Mouse (Mus musculus) urinary bladder, adult 18-20 months (tissue): Measurements from ENCODE around the gene Tspan18.

Experiments used
- DNase-seq, 2 experiments: peaks; one replicate each; pipeline ENCODE4 v3.0.0; 2022; ENCODE audit warnings: low spot score in 2 of 2, mixed read lengths in 2 of 2

Tspan18 gene

DNA sequence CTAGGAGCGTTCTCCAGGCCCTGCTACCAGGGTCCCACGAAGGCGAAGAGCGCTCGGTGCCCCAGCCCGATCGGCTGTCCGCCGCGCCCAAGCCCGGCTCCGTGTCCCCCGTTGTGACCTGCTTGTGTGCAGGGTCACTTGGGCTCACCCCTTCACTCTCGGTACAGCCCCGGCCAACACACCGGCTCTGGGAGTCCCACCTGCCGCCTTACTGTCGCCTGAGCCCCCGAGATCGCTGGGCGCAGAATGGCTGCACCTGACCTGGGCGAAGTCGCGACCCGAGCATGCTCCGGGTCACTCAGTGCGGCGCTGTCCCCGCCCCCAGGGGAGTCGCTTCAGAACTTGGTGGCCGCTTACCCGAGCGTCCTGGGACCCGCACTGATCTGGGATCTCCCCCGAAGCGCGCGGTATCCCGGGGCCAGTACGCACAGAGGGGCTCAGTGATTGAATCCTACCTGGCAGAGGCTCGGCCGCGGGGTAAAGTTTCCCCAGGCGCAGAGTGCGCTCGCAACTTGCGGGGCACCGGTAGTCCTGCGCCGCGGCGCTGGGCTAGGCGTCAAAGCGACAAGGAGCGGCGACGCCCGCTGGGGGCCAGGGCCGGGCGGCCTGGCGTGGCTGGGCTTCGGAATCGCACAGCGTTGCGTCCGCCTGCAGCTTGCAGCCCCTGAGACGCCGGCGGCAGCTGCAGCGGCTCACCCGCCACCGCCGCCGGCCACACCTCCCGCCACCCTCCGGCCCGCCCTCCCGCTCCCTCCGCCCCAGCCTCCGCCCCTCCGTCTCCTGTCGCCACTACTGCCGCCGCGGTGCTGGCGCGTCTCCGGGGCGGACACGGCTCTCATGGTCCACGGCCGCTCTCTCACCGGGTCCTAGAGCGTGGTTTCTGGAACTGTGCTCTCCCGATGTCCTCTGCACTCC lies at the start of gene Tspan18:
Gene Tspan18, minus strand, starts transcription at position 689 of the 915 bp plus-strand sequence.
- DNase-seq: peak; percentile 57 to 59

DNA sequence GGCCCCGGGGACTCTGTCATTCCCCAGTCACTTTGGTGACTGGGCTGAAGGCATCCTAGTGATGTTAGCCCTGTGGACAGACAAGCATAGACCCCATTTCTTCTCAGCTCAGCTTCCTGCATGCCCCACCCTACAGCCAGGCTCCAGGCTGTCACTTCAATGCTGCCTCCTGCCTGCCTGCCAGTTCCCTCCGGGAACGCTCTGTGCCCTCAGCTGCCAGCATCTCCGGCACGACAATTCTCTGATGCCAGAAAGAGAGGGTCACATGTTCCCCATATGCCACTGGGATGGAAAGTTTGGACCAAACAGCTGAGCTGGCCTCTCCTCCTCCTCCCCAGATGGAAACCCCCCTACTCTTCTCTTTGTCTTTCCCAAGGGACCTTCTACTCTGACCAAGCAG lies 49.5 kb upstream of the Tspan18 start:
- DNase-seq: no peak

DNA sequence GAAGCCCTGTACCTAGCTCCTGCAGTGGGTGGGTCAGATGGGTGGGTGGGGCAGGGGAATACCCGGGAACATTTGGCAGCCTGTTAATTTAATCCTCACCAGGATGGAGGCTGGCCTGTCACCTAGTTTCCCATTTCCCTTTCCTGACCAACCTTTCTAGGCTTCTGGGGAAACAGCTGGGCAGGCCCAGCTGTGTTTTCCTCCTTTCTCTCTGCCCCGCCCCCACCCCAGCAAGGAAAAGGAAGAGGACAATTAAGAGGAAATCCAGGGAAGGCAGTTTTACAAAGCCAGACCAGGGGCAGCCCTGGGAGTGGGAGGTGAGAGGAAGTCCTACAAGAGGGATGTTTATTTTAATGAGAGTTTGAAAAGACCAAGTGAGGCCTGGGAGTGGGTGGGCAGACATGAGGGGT lies 46.4 kb upstream of the Tspan18 start:
- DNase-seq: no peak

DNA sequence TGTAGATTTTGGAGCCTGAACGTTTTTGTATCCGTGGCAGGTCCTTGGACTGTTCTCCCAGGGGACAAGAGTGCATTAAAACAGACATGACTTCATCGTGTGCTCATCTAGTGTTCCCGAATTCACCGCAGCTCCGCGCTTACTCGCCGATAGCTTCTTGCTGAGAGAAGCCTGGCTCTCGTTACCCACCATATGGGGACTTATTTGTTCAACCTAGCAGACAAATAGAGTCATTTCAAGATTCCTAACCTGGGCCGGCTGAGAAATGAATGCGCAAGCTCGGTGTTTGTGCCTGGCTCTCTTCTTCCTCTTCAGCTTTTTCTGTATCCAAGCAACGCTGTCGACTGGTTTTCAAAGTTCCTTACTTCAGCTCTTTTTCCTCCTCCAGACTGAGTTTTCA lies 43.5 kb upstream of the Tspan18 start:
- no peak for DNase-seq

DNA sequence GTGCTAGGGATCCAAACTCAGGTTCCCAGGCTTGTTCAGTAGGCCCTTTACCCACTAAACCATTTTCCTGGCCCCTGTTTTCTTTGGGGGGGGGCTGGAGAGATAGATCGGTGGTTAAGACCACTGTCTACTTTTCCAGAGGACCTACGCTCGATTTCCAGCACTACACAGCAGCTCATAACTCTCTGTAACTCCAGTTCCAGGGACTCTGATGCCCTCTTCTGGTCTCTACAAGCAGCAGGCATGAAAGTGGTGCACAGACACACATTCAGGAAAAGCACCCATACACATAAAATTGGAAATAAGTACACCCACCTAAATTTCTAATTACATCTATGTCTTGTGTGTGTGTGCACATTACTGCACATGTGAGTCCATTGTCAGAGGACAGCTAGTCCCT lies 42.9 kb upstream of the Tspan18 start:
- DNase-seq: no peak

DNA sequence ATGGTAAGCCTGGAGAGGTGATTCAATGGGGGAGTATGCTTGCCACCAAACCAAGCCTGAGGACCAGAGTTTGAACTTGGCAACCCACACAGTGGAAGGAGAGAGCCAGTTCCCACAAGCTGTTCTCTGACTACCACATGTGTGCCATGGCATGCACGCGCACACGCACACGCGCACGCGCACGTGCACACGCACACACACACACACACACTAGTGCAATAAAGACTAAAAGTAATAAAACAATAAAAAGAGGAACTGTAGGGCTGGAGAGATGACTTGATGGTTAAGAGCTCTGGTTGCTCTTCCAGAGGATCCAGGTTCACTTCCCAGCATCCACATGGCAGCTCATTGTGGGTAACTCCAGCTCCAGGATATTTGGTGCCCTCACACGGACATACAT lies 38.6 kb upstream of the Tspan18 start:
- no peak for DNase-seq

DNA sequence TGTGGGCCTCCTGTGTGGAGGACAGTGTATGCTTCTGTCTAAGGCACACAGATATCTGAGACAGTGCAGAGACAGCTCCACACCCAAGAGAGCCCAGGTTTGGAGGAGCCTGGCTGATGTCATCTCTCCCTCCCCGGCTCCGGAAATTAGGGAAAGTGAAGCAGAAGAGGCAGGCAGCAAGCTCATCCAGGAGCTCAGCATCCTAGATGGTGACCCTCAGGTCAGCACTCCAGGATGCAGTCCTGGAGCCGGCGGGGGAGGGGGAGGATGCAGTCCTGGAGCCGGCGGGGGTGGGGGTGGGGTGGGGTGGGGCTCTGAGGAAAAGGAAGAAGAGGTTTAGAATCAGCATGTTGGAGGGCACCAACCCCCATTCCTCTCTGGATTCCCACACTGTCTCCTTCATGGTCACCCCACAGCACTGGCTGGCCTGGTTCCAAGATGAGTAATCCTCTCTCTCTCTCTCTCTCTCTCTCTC lies 37.8 kb upstream of the Tspan18 start:
- DNase-seq: no peak

DNA sequence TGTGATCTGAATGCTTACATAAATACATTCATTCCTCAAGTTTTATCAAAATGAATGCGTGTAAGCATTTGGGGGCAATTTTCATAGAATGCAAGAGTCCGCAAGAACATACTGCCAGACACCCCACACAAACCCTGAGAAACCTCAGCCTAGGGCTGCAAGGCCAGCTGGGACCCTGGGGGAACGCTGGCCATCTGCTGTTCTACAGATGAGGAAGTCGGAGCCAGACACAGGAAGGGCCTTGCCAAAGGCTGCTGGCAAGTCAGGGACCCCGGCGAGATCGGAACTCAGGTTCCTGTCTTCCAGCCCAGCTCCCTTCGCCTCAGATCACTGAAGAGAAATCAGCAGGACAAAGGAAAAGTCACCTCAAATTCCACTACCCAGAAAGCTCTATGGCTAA lies 34.6 kb upstream of the Tspan18 start:
- DNase-seq: no peak

DNA sequence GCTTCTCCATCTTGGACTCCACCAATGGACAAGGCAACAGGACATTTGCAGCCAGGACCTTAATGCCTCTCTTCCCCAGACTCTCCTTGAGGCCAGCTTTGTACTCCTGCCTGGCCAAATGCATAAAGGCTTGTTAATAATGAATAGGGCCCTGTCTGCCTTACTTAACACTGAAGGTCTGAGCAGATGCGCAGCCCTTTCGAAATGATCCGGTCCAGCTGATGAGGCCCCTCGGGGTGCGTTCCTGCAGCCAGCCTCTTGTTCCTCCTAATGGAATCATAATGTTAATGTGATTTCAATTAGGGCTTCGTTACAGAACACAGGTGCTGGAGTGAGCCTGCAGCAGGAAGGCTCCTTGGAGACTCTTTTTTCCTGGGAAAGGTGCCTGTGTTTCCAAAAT lies 33.7 kb upstream of the Tspan18 start:
- DNase-seq: no peak

DNA sequence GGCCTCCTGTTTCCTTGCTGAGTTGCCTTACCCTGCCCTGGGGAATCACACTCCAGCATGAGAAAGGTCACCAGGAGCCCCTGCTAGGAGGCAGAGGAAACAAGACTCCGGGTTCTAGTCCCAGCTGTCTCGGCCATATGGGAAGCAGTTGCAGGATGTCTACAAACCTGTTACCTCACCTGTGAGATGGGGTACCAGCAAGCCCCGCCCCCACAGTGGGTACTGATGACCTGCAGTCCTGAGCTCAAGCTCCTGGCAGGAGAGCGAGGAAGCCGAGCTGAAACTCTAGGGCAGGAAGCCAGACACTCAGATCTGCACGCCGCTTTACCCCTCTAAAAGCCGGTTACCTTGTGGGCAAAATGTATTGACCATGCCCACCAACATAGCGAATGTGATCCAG lies 31.1 kb upstream of the Tspan18 start:
- DNase-seq: no peak

DNA sequence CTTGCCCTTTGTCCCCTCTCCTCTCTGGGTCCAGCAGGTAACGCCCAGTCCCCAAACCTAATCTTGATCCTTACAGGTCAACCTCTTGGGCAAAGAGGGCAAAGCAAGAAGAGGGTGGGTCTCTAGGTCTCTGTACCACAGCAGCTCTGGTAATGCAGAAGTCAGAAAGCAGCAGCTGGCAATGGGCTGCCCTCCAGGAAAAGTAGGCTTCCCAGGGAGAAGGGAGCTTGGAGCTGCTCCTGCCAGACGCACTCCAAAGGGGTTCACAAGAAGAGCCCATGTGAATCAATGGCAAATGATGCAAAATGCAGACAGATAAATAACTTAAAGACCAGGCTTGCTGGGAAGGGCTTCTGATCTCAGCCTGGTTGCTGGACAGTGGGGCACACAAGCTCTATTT lies 30.6 kb upstream of the Tspan18 start:
- DNase-seq: no peak

DNA sequence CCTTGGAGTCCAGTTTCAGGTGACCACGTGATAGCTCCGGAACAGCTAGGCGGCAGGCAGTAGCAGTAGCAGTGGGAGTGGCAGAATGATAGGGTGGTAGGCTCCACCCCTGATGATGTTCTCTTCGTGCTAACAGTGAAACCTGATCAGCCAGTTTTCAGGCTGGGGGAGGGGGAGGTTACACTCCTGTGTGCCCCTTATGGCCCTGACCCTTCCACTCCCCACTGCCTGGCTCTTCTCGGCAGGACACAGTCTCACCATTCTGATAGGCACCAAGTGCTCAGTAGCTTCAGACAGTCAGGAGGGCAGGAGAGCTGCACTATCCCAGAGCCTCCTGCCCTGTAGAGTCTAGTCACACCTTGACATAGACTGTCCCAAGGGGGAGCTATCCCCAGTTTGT lies 27.1 kb upstream of the Tspan18 start:
- DNase-seq: no peak

DNA sequence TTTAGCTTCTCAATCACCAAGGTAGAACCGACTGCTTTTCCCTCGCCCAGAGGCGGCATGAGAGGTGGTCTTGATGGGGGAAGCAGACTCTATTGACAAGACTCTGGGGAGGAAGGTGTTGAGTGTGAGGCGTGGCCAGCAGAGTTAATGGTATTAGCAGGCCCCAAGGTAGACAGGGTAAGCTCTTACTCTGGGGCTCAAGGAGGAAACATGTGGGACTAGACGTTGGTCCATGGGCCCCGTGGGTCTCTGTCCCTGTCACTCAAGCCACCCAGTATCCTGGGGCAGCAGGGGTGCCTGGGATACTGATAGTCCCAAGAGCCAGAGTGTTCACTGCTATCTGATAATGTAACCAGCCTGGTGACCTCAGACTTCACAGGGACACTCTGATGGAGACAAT lies 26.0 kb upstream of the Tspan18 start:
- DNase-seq: no peak

DNA sequence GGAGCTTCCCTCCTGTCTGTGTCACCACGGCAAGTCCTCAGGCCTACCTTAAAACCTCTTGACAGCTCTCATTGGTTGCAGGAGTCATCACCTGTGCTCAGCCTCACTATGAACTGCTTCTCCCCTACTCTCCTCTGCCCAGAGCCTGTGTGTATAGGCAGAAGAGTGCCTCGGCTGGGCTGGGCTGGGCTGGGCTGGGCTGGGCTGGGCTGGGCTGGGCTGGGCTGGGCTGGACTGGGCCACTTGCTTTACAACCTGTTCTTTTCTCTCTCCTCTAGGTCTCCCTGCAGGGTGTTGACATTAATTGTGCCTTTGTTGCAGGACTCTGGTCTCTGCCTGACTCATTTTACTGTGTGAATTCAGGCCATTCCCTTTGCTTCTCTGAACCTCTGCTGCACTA lies 23.1 kb upstream of the Tspan18 start:
- DNase-seq: no peak

DNA sequence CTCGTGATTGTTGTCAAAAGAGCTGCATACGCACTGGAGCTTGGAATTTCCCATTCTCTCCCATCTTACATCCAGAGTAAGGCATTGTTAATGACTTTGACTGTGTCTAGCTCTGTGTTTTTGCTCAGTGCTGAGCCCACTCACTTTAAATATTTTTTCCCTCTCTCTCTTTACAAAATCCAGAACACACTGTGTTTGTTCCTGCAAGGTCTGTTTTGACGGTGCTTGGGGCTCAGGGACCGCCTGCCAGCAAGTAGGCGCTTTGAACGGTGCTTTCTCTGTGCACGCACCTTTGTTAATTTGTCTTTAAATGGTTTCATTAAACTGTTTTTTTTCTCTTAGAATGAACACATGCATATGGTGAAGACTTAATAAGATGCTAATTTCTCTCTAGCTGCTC lies 21.5 kb upstream of the Tspan18 start:
- no peak for DNase-seq

DNA sequence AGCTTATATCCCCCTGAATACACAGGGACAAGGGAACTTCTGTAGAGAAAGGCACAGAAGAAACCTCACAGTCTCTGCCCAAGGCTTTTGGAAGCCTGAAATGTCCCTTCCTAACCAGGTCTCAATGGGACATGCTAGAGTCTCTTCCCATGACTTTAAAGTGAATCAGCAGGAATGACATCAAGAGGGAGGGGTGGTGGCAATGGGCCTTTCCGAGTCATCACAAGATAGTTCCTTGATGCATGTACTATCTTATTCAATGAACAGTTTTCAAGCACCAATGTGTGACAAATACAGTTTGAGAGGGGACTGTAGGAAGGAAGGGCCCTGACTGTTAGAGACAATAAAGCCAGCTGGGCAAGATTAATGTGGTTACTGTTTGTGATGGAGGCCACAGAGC lies 20.3 kb upstream of the Tspan18 start:
- no peak for DNase-seq

DNA sequence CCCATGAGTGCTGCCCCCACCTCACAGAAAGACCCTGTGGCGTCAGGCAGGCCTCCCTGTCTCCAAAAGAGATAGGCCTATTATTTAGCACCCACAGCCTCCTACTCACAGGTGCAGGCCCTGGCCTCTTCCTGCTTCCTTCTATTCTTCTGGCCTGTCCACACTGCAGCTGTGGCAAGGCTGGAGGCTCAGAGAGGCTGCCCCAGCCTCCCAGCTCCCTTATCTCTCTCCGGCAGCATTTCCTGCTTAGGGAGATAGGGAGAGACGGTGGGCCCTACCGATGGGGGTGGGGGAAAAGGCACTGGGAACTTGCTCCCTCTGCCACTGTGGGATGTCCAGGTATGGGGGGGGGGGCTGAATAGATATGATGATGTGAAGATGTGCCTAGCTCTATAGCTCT lies 19.4 kb upstream of the Tspan18 start:
- DNase-seq: no peak

DNA sequence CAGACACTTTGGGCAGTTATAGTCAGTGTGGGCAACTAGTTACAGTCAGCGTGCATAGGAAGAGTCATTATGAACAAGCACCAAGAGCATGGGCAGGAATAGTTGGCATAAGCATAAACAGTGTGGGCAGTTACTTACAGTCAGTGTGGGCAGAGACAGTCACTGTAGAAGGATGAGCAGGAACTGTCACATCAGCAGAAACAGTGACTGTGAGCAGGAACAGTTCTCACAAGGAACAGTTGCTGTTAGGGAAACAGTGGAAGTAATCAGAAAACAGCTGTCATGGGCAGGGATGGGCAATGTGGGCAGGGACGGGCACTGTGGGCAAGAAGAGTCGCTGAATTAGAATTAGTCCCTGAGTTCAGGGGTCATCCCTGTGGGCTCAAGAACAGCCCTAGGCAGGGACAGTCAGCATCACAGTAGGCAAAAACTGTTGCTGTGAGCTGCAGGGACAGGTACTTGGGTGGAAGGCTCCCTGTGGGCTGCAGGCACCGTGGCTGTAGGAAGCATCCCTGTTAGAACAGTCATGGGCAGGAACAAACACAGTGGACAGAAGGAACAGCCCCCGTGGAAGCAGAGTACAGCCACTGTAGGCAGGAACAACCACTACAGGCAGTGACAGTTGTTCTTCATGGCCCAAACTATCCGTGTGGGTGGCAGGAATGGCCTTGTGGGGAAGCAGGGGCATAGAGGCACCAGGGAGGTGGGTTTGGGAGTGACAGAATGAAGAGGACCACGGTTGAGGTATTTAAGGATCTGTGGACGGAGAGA lies 18.8 kb upstream of the Tspan18 start:
- DNase-seq: no peak

DNA sequence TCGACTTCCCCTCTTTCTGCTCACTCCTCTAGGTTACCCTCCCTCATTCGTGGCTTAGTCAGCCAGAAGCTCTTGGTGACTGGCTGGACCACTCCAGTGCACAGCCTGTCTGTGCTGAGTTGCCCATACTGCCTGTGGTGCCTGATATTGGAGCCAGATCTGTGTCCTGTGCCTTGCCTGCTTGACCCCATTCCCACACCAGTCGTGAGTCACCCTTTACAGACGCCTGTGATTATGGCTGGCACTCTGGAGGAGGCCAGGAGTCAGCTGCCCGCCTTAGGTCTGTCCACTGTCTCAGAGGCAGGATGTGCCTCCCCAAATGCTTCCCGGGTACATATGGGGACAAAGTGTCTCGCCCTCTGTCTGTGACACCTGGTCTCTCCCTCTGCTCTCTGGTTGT lies 17.0 kb upstream of the Tspan18 start:
- no peak for DNase-seq

DNA sequence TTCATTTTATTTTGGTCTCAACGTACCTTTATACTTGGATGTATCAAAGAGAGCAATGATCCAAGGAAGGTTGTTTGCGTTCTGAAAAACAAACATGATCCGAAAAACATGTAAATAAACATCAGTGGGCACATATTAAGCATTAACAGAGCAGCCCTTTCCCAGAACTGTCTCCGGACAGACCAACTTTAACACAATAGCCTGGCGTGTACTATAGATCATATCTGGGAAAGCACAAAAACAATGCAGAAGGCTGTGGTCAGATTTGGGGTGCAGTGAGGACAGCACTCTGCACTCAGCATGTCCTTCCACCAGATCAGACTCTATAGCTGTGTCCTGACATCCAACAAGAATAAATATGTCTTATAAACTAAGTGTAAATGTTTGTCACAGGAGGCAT lies 12.7 kb upstream of the Tspan18 start:
- DNase-seq: no peak

DNA sequence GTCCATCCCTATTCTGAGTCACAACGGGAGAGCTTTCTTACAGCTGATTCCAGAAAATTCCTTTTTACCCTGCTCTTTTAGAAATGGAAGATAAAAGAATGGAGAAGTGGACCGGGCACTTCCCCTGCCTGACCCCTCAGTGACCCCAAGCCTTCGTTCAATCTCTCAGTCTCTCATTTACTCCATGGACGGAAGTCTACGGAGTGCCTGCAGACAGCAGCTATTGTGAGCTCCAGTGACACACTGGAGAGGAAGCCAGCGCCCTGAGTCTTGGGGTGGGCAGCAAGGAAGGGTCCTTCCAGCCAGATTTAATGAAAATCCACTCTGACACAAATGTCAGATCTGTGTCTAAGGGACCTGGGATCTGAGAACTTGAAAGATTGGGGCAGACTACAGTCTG lies 12.3 kb upstream of the Tspan18 start:
- no peak for DNase-seq

DNA sequence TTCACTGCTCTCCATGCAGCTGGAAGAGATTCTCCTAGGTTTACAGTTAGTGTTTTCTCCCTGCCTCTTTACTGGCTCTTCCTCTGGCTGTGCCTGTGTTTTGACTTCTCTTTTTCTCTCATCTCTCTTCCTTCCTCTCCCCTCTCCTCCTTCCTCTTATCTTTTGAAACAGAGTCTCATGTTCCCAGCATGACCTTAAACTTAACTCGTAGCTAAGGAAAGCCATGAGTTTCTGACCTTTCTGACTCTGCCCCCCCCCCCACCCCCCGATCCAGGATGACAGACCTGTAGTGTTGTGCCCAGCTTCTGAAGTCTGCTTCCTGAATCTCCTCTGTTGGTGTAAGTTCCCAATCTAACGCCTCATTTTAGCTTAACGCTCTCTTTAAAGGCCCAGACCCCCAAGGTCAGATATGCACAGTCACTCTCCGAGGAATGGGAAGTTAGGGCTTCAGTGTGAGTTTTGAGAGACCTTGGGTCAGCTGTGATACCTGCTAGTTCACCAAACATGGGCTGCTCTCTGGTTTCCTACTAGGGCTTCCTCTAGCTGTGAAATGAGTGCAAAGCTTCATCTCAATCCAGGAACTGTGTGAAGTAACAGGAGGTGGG lies 11.5 kb upstream of the Tspan18 start:
- no peak for DNase-seq
